9 mouse cellular contexts compared by ENCODE assay signal in genomic region chr7:139308140-139308895, GRCm38 (mm10).
DNase-seq lines count a peak whose midpoint lies in the region; ATAC-seq and TF ChIP-seq lines count a peak whose summit lies in the region.
"Had no signal": no experiment of that assay in that cellular context is flagged by ENCODE, and none has a peak within 500 bp of the region (broad histone marks: within the 10 kb centered on the region; RNA-seq: fewer than 3 reads in every experiment).

No protein-coding gene starts in this region.

- no peak for ATAC-seq in kidney, embryonic 16.5 days (ENCODE audit: low FRiP score, low TSS enrichment)

- H3K27ac ChIP-seq in kidney, embryonic 16.5 days (ENCODE audit: low read length), result no peak overlapping the region; the same call in 1 of the 2 replicates
- H3K27ac ChIP-seq in kidney, adult 2 months (ENCODE audit: insufficient read depth, low read depth, low read length), result no peak overlapping the region

- H3K4me3 ChIP-seq in kidney, embryonic 16.5 days (ENCODE audit: low read length), result no peak overlapping the region
- H3K4me3 ChIP-seq in kidney, adult 2 months (ENCODE audit: insufficient read depth, low read depth, low read length), result no peak overlapping the region
- H3K4me3 ChIP-seq: megakaryocyte, embryonic 14.5 days had no signal

- no peak overlapping the region for H3K4me2 ChIP-seq in kidney, embryonic 16.5 days (replicated peaks; ENCODE audit: low read depth, low read length)

- TF ChIP-seq POLR2A in kidney, adult 2 months (IDR thresholded peaks at IDR 0.05; ENCODE audit: low read depth, low read length), result no peak

- H3K27me3 ChIP-seq in kidney, embryonic 16.5 days (ENCODE audit: insufficient read depth, low read length), result no peaks in the 10 kb centered on the region
- no peaks in the 10 kb centered on the region for H3K27me3 ChIP-seq in kidney, adult 2 months (replicated peaks; ENCODE audit: control insufficient read depth, insufficient read depth, low read length)

- DNase-seq in kidney, adult 18-20 months, result peak; percentile 46
- DNase-seq in adrenal gland, postnatal 36 days, result peak; percentile 33 to 63
- peak; percentile 61 for DNase-seq in gastrocnemius, postnatal 10 days
- DNase-seq in kidney, adult 2 months, result peak; percentile 50
- DNase-seq in ovary, postnatal 36 days (ENCODE audit: low spot score), result peak; percentile 56
- no peak for DNase-seq in yolk sac, embryonic 10.5 days (ENCODE audit: low spot score)
- no peak for DNase-seq in thymus, postnatal 10 days (ENCODE audit: low spot score in 2 of 2)

- 80% methylated on average over 8 of the region's 8 CpGs for WGBS in kidney, embryonic 16.5 days
- WGBS in kidney, adult 2 months, result 71% methylated on average over 8 of the region's 8 CpGs

- no peaks in the 10 kb centered on the region for H3K36me3 ChIP-seq in kidney, embryonic 16.5 days (ENCODE audit: insufficient read depth, low read length)
- no peaks in the 10 kb centered on the region for H3K36me3 ChIP-seq in kidney, adult 2 months (ENCODE audit: control insufficient read depth, insufficient read depth, low read length)

- H3K9me3 ChIP-seq in kidney, embryonic 16.5 days (ENCODE audit: low read length), result no peaks in the 10 kb centered on the region
- H3K9me3 ChIP-seq: megakaryocyte, embryonic 14.5 days had no signal

- H3K9ac ChIP-seq in kidney, embryonic 16.5 days (replicated peaks; ENCODE audit: low read length), result no peak overlapping the region

- H3K4me1 ChIP-seq in kidney, embryonic 16.5 days (ENCODE audit: insufficient read depth, low read length), result no peaks in the 10 kb centered on the region
- no peaks in the 10 kb centered on the region for H3K4me1 ChIP-seq in kidney, adult 2 months (ENCODE audit: control insufficient read depth, insufficient read depth, low read length)

- TF ChIP-seq CTCF in kidney, adult 2 months (conservative IDR thresholded peaks at IDR 0.05; ENCODE audit: insufficient read depth, insufficient read length, low read depth, low read length), result peak; percentile 53; the same call in 1 of the 2 replicates

Comparison
In these comparisons a context has a peak if more than half of its experiments do, and no peak if none do; other contexts are left out.
1. DNase-seq: peak in kidney, adult 18-20 months (single experiment), adrenal gland, postnatal 36 days (2 of 2), gastrocnemius, postnatal 10 days (single experiment), kidney, adult 2 months (single experiment) and ovary, postnatal 36 days (single experiment); none in yolk sac, embryonic 10.5 days (single experiment) and thymus, postnatal 10 days (0 of 2).